Mouse (Mus musculus) kidney, postnatal 25 days (tissue): ENCODE data around the gene Rab6b.

Experiments used
- DNase-seq, 2 experiments: peaks; one replicate each; pipeline ENCODE4 v3.0.0; 2021; ENCODE audit warnings: mixed read lengths in 2 of 2

Rab6b gene

GRCm38 (mm10) chr9:103208802-103209423 lies 97.3 kb downstream of the Rab6b start:
- no peak for DNase-seq

- DNase-seq: peak in 1 of 2 experiments; percentile 29
These were observed 101.2 kb downstream of the Rab6b start for GRCm38 (mm10) chr9:103212654-103213420.

- DNase-seq: no peak
These were observed 102.0 kb downstream of the Rab6b start for GRCm38 (mm10) chr9:103213631-103214030.

- no peak for DNase-seq
These were observed 102.7 kb downstream of the Rab6b start for GRCm38 (mm10) chr9:103214281-103214680.

GRCm38 (mm10) chr9:103224721-103225120 lies 113.1 kb downstream of the Rab6b start:
- no peak for DNase-seq

- DNase-seq: peak in 1 of 2 experiments; percentile 39
These were observed 113.9 kb downstream of the Rab6b start for GRCm38 (mm10) chr9:103225464-103225863.

- DNase-seq: peak in 1 of 2 experiments; percentile 66
These were observed 115.2 kb downstream of the Rab6b start for GRCm38 (mm10) chr9:103226806-103227205.

GRCm38 (mm10) chr9:103227760-103228159 lies 116.2 kb downstream of the Rab6b start:
- no peak for DNase-seq

GRCm38 (mm10) chr9:103228370-103229003 lies 116.9 kb downstream of the Rab6b start:
- DNase-seq: no peak

- no peak for DNase-seq
These were observed 117.7 kb downstream of the Rab6b start for GRCm38 (mm10) chr9:103229037-103229867.

GRCm38 (mm10) chr9:103230151-103230951 lies 118.8 kb downstream of the Rab6b start, which contains the start of the genes Gm20425 and Trf:
Gm20425 (minus strand) TSS chr9:103230307.
Trf (minus strand) TSS chr9:103230444.
- DNase-seq: peak; percentile 61 to 75

- DNase-seq: no peak
These were observed 120.8 kb downstream of the Rab6b start for GRCm38 (mm10) chr9:103232232-103233005.

GRCm38 (mm10) chr9:103233006-103233395 lies 121.4 kb downstream of the Rab6b start:
- no peak for DNase-seq

- DNase-seq: no peak
These were observed 122.5 kb downstream of the Rab6b start for GRCm38 (mm10) chr9:103234059-103234458.

- peak in 1 of 2 experiments; percentile 7 for DNase-seq
These were observed 123.1 kb downstream of the Rab6b start for GRCm38 (mm10) chr9:103234565-103235165.
